Mouse (Mus musculus): ENCODE measurements around the gene Gstm1.

The Gstm1 gene

DNA sequence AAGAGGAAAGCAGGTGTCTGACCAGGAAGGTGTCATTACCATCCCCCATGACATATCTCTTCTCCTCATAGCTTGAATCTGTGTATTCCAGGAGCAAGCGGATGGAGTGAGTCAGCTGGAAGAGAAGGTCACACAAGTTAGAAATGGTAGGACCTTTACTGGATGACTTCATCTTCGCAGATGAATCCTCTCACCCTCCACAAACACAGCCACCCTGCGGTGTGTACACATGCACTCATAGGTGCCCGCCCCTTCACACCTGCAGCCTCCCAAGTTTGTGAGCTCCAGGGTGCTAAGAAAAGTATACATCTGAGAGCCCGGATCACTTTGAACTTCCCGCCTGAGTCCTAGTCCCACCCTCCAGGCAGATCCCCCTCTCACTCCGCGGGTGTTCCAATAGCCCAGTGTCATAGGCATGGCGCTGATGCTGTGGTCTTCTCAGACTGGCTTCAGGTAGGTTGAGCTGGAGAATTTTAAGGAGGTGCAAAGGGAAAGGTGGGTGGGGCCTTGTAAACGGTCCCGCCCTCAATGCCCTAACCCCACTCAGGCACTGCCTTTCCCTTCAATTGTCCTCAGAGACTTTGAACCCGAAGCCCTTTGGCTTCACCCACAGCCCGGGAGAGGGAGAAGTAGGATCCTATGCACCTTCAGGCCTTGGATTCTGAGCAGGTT is 48.9 kb downstream of the Gstm1 start, which contains the start of gene Gstm3:
Gene Gstm3, minus strand, starts transcription at position 560 of the 672 bp plus-strand sequence.
- in situ Hi-C loops (cut with MboI, MseI), result no loop called here

DNA sequence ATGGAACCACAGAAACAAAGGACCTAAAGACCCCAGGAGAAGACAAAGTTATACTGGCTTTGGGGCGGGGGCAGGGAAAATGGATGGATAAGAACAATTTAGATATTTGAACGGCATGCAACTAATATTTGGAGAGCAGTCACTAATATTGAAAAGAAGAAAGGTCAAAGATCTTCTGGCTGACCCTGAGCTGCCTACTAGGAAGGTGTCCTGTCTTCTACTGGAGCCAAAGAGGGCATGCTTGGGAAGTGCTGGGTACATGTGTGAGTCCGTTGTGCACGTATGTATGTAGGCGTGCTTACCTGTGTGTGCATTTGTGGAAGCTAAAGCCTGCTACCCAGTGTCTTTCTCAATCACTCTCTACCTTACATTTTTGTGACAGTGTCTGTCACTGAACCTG is 51.1 kb downstream of the Gstm1 start:
- in situ Hi-C loops (cut with MboI, MseI), result no loop called here

DNA sequence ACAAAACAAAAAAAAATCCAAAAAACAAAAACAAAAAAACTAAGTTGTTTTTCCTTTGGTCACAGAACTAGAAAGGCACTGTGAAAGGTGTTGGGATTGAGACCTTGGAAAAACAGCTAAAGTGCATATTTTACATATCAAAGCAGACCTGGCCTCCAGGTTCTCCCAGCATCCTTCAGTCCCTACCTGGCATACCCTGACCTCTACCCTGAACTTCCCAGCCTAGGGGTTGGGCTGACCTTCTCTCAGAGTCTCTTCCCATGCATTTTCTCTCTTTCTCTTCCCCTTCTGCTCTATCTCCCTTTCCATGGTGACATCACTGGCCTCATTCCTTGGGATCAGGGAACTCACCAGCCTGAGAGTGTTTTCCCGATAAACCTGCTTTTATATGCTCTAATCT is 52.2 kb downstream of the Gstm1 start:
- in situ Hi-C loops (cut with MboI, MseI), result no loop called here

DNA sequence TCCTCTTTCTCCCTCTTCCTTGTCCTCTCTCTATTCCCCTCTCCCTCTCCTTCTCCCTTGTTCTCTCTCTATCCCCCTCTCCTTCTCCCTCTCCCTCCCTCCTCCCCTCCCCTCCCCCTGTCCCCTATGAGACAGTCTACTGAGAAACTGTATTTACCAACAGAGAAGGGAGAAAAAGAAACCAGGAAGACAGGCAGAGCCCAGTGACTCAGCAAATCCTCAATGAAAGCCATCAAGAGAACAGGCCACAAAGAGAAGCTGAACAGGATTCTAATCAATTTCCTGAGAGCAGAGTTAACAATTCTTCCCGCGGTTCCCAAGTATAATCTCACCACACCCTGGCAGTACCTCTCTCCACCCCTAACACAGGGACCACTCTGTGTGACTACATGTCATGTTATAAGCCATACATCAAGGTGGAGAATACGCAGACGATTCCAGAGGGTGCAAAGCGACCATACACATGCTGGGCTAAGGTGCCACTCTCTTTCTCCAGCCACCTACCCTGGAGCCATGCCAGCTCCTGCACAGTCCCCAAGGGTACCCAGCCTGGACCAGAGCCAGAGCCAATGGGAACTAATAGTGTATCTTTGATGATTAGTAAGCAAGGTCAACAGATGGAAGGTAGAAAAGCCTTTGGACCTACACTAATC is 53.0 kb downstream of the Gstm1 start:
- in situ Hi-C loops (cut with MboI, MseI), result no loop called here

DNA sequence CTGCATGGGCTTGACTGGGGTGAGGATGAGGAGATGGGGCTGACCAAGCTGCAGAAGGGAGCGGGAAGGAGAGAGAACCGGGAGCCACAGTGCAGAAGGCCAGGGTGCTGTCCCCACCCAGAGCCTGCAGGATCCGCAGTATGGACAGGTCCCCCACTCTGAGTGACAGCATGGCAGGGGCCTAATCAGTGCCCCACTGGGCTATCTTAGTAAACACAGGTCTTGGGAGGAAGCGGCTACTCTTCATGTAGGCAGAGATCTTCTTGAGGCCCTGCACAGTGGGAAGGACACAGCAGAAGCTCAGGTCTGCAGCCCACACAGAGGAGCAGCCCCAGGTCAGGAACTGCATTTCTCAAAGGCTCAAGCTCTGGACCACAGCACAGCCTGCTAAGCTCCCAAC is 53.7 kb downstream of the Gstm1 start:
- in situ Hi-C loops (cut with MboI, MseI), result no loop called here

Measured in T-helper 1 cell (primary cell).